Mouse (Mus musculus): ENCODE measurements around the gene Mthfr.

DNA sequence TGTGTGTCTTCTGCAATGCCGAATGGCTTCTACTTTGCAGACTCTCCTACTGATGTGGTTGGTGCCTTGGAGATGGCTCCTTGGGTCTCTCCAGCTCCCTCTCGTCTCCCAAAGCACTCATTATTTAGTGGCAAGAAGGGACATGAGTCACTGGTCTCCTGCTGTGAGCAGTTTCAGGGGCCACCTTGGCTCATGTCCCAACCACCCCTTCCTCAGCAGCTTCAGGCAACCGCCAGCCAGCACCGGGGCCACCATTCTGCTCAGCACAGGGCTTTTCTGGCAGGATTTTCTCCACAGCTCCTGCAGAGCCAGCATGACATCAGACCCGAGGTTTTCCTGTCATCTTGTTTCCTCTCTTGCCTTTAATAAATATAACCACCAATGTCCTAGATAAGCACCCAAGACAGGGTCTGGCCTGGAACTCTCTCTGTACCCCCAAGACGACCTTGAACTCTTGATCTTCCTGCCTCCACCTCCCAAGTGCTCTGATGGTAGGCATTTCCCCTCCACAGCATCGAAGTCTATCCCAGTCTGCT is 69.8 kb downstream of the Mthfr start:
- TF ChIP-seq CTCF (IDR thresholded peaks at IDR 0.05; ENCODE audit: low read depth, low read length) (no peak), POLR2A (IDR thresholded peaks at IDR 0.05; ENCODE audit: extremely low read depth, insufficient read depth, low read length) (no peak)
